Mouse (Mus musculus): Measurements from ENCODE around the gene Mrpl33. TPM values are rescaled to one million over a fixed set of nuclear protein-coding genes. Genes with fewer than 3 reads are reported as not detected.

The Mrpl33 gene
- polyA plus RNA-seq, 1 experiment from 2014 or later, result 357 TPM

DNA sequence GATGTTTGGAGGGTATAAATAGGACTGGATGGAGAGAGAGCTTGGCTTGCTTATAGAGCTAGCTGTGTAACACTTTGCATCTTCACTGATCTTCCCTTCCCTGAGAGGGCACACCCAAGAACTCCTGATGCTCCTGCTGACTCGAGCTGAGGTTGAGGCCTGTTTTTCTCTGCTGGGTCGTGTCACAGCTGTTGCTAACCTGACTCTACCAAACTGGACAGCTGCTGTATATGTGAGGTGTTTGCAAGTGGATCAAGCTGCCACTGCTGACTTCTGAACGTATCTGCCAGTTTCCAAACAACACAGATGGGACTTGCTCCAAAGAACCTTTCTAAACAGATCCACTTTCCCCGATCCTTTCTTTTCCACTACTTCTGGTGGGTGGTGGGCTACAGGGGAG lies 110.1 kb downstream of the Mrpl33 start:
- H3K4me3 ChIP-seq (ENCODE audit: low read depth, low read length), result no peak overlapping the region
- TF ChIP-seq CTCF (IDR thresholded peaks at IDR 0.05; ENCODE audit: low read depth), result no peak
- H3K9ac ChIP-seq (ENCODE audit: low read depth, low read length), result no peak overlapping the region
- 80% methylated on average over 4 of the region's 4 CpGs for WGBS
- peaks cover 20% of the 10 kb centered on the region for H3K36me3 ChIP-seq (ENCODE audit: control insufficient read depth, insufficient read depth)
- H3K27ac ChIP-seq (ENCODE audit: low read depth, low read length), result no peak overlapping the region
- no peaks in the 10 kb centered on the region for H3K27me3 ChIP-seq (replicated peaks; ENCODE audit: control insufficient read depth, insufficient read depth, low read length)
- no peaks in the 10 kb centered on the region for H3K4me1 ChIP-seq (replicated peaks; ENCODE audit: control insufficient read depth, insufficient read depth, low read length)
- no peaks in the 10 kb centered on the region for H3K9me3 ChIP-seq (ENCODE audit: control insufficient read depth)
- no peak for ATAC-seq
- no peak overlapping the region for H3K4me2 ChIP-seq (replicated peaks; ENCODE audit: low read depth)

DNA sequence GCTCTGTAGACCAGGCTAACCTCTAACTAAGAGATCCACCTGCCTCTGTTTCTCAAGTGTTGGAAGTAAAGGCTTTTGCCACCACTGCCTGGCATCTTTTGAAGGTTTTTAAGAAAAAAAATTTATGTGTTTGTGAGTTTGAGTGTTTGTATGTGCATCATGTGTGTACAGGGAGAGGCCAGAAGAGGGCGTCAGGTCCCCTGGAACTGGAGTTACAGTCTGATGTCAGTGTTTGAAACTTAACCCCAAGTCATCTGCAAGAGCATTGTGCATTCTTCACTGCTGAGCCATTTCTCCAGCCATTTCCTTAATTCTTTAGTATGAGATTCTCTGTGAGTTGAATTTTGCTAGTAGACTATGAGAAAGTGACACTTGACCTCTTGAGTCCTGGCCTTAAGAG lies 112.7 kb downstream of the Mrpl33 start:
- H3K9me3 ChIP-seq (ENCODE audit: control insufficient read depth), result no peaks in the 10 kb centered on the region
- H3K36me3 ChIP-seq (ENCODE audit: control insufficient read depth, insufficient read depth), result 0 out of 2 replicates have a peak, but pooled peaks cover 6% of the 10 kb centered on the region
- peak; percentile 55 for TF ChIP-seq CTCF (IDR thresholded peaks at IDR 0.05; ENCODE audit: low read depth)
- ATAC-seq, result no peak
- H3K4me3 ChIP-seq (ENCODE audit: low read depth, low read length), result no peak overlapping the region
- H3K4me2 ChIP-seq (replicated peaks; ENCODE audit: low read depth), result no peak overlapping the region
- H3K4me1 ChIP-seq (replicated peaks; ENCODE audit: control insufficient read depth, insufficient read depth, low read length), result peaks cover 5% of the 10 kb centered on the region; the same call in 1 of the 2 replicates
- H3K27ac ChIP-seq (ENCODE audit: low read depth, low read length), result no peak overlapping the region
- H3K27me3 ChIP-seq (replicated peaks; ENCODE audit: control insufficient read depth, insufficient read depth, low read length), result no peaks in the 10 kb centered on the region
- no peak overlapping the region for H3K9ac ChIP-seq (ENCODE audit: low read depth, low read length)
- WGBS, result 77% methylated on average over 1 of the region's 1 CpGs

DNA sequence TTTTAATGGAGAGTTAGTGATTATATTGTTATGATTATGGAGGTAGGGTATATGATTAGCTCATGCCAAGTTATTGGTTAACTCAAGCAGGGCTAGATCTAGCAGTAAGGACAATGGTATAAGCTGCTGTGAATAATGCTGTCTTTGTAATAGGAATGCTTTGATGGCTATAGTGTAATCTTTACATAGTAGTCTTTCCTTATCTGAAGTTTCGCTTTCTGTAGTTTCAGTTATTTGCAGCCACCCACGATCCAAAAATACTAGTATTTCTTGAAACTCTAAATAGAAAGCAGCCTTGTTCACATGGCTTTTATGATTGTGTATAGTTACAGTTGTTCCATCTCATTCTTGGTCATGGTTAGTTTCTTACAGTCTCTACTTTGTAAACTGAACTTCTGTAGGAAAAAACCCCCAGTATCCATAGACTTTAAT lies 116.6 kb downstream of the Mrpl33 start:
- H3K27ac ChIP-seq (ENCODE audit: low read depth, low read length), result peak overlapping the region; percentile 92
- no peaks in the 10 kb centered on the region for H3K9me3 ChIP-seq (ENCODE audit: control insufficient read depth)
- H3K9ac ChIP-seq (ENCODE audit: low read depth, low read length), result no peak overlapping the region
- TF ChIP-seq CTCF (IDR thresholded peaks at IDR 0.05; ENCODE audit: low read depth), result no peak
- H3K4me1 ChIP-seq (replicated peaks; ENCODE audit: control insufficient read depth, insufficient read depth, low read length), result peaks cover 13% of the 10 kb centered on the region
- no peaks in the 10 kb centered on the region for H3K36me3 ChIP-seq (ENCODE audit: control insufficient read depth, insufficient read depth)
- no peak overlapping the region for H3K4me3 ChIP-seq (ENCODE audit: low read depth, low read length)
- ATAC-seq, result peak; percentile 94
- no peaks in the 10 kb centered on the region for H3K27me3 ChIP-seq (replicated peaks; ENCODE audit: control insufficient read depth, insufficient read depth, low read length)
- WGBS, result 30% methylated on average over 2 of the region's 2 CpGs
- peak overlapping the region; percentile 42 for H3K4me2 ChIP-seq (replicated peaks; ENCODE audit: low read depth)

DNA sequence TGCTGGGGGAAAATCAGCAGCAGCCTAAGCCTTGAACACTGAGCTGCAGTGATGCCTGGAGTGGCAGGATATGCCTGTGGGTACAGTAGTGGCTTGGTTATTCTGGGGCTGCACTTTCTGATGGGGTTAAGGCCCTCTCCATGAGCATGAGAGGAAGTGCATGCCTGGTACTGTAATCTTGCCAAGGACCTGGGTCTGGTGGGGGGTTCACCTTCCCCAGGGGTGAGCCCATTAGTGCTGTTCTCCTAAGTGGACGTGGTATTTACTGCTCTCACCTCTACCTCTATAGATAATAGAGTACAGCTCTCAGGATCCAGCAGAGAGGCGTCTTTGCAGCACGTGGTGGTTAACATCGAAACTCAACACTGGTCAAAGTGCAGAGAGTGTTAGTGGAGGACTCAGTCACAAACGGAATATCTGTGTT lies 117.1 kb downstream of the Mrpl33 start:
- peak; percentile 70 for ATAC-seq
- Histone ChIP-seq H3K4me1 (replicated peaks; ENCODE audit: control insufficient read depth, insufficient read depth, low read length) (peaks cover 13% of the 10 kb centered on the region), H3K27me3 (replicated peaks; ENCODE audit: control insufficient read depth, insufficient read depth, low read length) (no peaks in the 10 kb centered on the region), H3K4me3 (ENCODE audit: low read depth, low read length) (no peak overlapping the region), H3K4me2 (replicated peaks; ENCODE audit: low read depth) (peak overlapping the region; percentile 42), H3K9ac (ENCODE audit: low read depth, low read length) (no peak overlapping the region), H3K27ac (ENCODE audit: low read depth, low read length) (peak overlapping the region; percentile 92), H3K9me3 (ENCODE audit: control insufficient read depth) (no peaks in the 10 kb centered on the region), H3K36me3 (ENCODE audit: control insufficient read depth, insufficient read depth) (no peaks in the 10 kb centered on the region)
- no peak for TF ChIP-seq CTCF (IDR thresholded peaks at IDR 0.05; ENCODE audit: low read depth)
- 43% methylated on average over 5 of the region's 5 CpGs for WGBS

Small RNA genes within 50 kb of the gene (microRNA-seq; reads per million reads assigned to microRNA genes)
- gene Mir3473e, result not detected

Other genes with a start within 250 kb of the Mrpl33 start
- 9.3 and 10.2 TPM in 2 replicates for gene Zfp512, start 144.5 kb upstream of the Mrpl33 start, polyA plus RNA-seq (2015; fragmentation: Nextera tagmentation; extraction: Ambion mirVana)
- not detected in 2 replicates for gene 4930548H24Rik, start 111.2 kb upstream of the Mrpl33 start, polyA plus RNA-seq (2015; fragmentation: Nextera tagmentation; extraction: Ambion mirVana)
- gene Gpn1, start 102.2 kb upstream of the Mrpl33 start, polyA plus RNA-seq (2015; fragmentation: Nextera tagmentation; extraction: Ambion mirVana), result 12.8 and 14.1 TPM in 2 replicates
- gene Slc4a1ap, start 69.9 kb upstream of the Mrpl33 start, polyA plus RNA-seq (2015; fragmentation: Nextera tagmentation; extraction: Ambion mirVana), result 13.6 and 15.5 TPM in 2 replicates
- 7.3 and 8.1 TPM in 2 replicates for gene Supt7l, start 69.1 kb upstream of the Mrpl33 start, polyA plus RNA-seq (2015; fragmentation: Nextera tagmentation; extraction: Ambion mirVana)
- gene Rbks, start 100.7 kb downstream of the Mrpl33 start, polyA plus RNA-seq (2015; fragmentation: Nextera tagmentation; extraction: Ambion mirVana), result 20.7 and 22.3 TPM in 2 replicates
- 51.9 and 53.8 TPM in 2 replicates for gene Babam2, start 100.7 kb downstream of the Mrpl33 start, polyA plus RNA-seq (2015; fragmentation: Nextera tagmentation; extraction: Ambion mirVana)

Measured in intestine, postnatal 0 days (tissue).